Mouse (Mus musculus) neutrophil, adult 59 days (primary cell): Measurements from ENCODE around the gene Fam193b. TPM values are rescaled to one million over a fixed set of nuclear protein-coding genes. Genes with fewer than 3 reads are reported as not detected.

Experiments used
- total RNA-seq, 2 experiments: library from RNA; stranded (reverse); gene quantifications; 1 replicate in 1 of 2; 2 replicates in 1 of 2; pipeline ENCODE4 v1.2.4; 2023

Gene Fam193b
- total RNA-seq, result 10 to 100 TPM; 84.2 to 84.9 TPM

GRCm38 (mm10) chr13:55571027-55571751 lies at the start of gene Fam193b:
Fam193b (minus strand) TSS chr13:55571120.

GRCm38 (mm10) chr13:55599566-55600540 lies 28.9 kb upstream of the Fam193b start, which contains the start of gene B4galt7:
B4galt7 (plus strand) TSS chr13:55599896.

GRCm38 (mm10) chr13:55573432-55573831 lies 2.5 kb upstream of the Fam193b start, which contains the start of gene Tmed9:
Tmed9 (plus strand) TSS chr13:55573732.

GRCm38 (mm10) chr13:55536194-55537175 lies 34.4 kb downstream of the Fam193b start, which contains the start of gene Ddx41:
Ddx41 (minus strand) TSS chr13:55536658.

GRCm38 (mm10) chr13:55529198-55529915 lies 41.6 kb downstream of the Fam193b start, which contains the start of gene Dok3:
Dok3 (minus strand) TSS chr13:55529296.

GRCm38 (mm10) chr13:55513111-55513748 lies 57.7 kb downstream of the Fam193b start, which contains the start of gene Pdlim7:
Pdlim7 (minus strand) TSS chr13:55513676.

Other genes with a start within 250 kb of the Fam193b start
- 10 to 100 TPM; 73.9 to 75.8 TPM for gene Rab24, start 249.2 kb downstream of the Fam193b start, total RNA-seq
- gene Mxd3, start 241.3 kb downstream of the Fam193b start, total RNA-seq, result 10 to 100 TPM; 15.2 to 16.0 TPM
- gene Lman2, start 208.3 kb downstream of the Fam193b start, total RNA-seq, result 10 to 100 TPM; 77.1 to 89.8 TPM
- 100 to 1,000 TPM; 106 to 113 TPM for gene Rgs14, start 201.4 kb downstream of the Fam193b start, total RNA-seq
- gene Slc34a1, start 172.9 kb downstream of the Fam193b start, total RNA-seq, result not detected
- gene Pfn3, start 155.9 kb downstream of the Fam193b start, total RNA-seq, result not detected
- 1 to 10 TPM; 2.2 TPM for gene F12, start 144.3 kb downstream of the Fam193b start, total RNA-seq
- gene Grk6, start 126.0 kb downstream of the Fam193b start, total RNA-seq, result 100 to 1,000 TPM; 211 to 221 TPM
- gene Prr7, start 106.9 kb downstream of the Fam193b start, total RNA-seq, result 10 to 100 TPM in 1 of 2 experiments, 1 to 10 TPM in 1; 8.3 to 10.5 TPM
- under 1 TPM; 0.20 to 0.47 TPM for gene Dbn1, start 83.0 kb downstream of the Fam193b start, total RNA-seq
- 100 to 1,000 TPM; 107 to 126 TPM for gene Pdlim7, start 57.4 kb downstream of the Fam193b start, total RNA-seq
- gene Dok3, start 41.8 kb downstream of the Fam193b start, total RNA-seq, result 100 to 1,000 TPM; 326 to 337 TPM
- gene Ddx41, start 34.5 kb downstream of the Fam193b start, total RNA-seq, result 10 to 100 TPM; 36.1 to 39.6 TPM
- gene Tmed9, start 2.6 kb upstream of the Fam193b start, total RNA-seq, result 10 to 100 TPM; 61.5 to 73.1 TPM
- 10 to 100 TPM in 1 of 2 experiments, 1 to 10 TPM in 1; 10.0 to 10.5 TPM for gene B4galt7, start 28.8 kb upstream of the Fam193b start, total RNA-seq
- 10 to 100 TPM; 11.4 to 12.8 TPM for gene Caml, start 51.9 kb upstream of the Fam193b start, total RNA-seq
- 10 to 100 TPM; 34.6 to 38.5 TPM for gene Ddx46, start 63.9 kb upstream of the Fam193b start, total RNA-seq
- gene B230219D22Rik, start 122.0 kb upstream of the Fam193b start, total RNA-seq, result 10 to 100 TPM; 24.5 to 28.5 TPM
- gene Txndc15, start 143.5 kb upstream of the Fam193b start, total RNA-seq, result 10 to 100 TPM; 11.3 to 17.6 TPM
- 10 to 100 TPM; 36.2 to 37.8 TPM for gene Pcbd2, start 156.2 kb upstream of the Fam193b start, total RNA-seq
- not detected for gene Catsper3, start 213.4 kb upstream of the Fam193b start, total RNA-seq